Mouse (Mus musculus) CD4-positive, CD25-positive, alpha-beta regulatory T cell, adult 4 months (primary cell): ENCODE data around the gene Mul1. TPM values are rescaled to one million over a fixed set of nuclear protein-coding genes. Genes with fewer than 3 reads are reported as not detected.

Experiments
- ATAC-seq: one replicate; pipeline ENCODE4 v1.8.0; 2017
- polyA plus RNA-seq, 2 experiments: library from polyadenylated mRNA; unstranded; fragments of 100-300 nt; shearing (Covaris generic); gene quantifications; one replicate each; pipeline ENCODE4 v1.2.1; 2017

The Mul1 gene
- polyA plus RNA-seq, 2 experiments from 2014 or later = 12.2 to 16.9 TPM

- no peak for ATAC-seq
These were observed 10.5 kb downstream of the Mul1 start for GRCm38 (mm10) chr4:138444941-138445340.

DNA sequence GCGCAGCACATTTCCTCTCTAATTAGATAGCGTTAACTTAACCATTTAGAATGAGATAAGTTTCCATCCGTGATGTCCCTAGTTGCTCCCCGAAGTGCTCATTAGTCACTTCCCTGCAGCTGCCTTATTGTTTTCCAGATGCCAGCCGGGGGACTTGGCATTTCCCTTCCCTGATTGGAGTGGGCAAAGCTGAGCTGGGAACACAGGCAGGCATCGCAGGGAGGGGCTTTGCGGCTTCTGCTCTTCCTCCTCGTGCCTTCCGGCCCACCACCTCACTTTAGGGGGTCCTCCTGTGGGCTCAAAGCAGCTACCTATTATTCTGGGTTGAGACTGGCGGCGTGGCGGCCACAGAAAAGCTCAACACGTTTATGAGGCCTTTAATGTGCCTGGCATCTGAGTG, 12.5 kb downstream of the Mul1 start:
- ATAC-seq = no peak

DNA sequence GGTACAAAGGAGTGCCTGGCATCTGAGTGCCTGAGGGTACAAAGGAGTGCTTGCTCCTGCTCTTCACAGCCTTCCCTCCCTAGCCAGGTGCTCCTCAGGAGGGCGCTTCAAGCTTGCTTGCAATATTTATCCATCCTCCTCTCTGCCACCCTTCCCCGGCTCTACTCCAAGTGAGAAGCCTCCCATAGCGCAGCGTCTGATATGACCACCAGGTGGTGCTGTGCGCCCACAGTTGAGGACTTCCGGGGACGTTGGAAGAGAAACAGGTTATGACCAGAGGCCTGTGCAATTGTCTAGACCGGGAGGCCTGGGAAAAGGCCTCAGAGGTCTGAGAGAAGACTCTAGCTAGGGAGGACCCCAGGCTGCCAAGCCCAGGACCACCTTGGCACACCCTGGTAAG, 12.9 kb downstream of the Mul1 start:
- peak; percentile 89 for ATAC-seq

DNA sequence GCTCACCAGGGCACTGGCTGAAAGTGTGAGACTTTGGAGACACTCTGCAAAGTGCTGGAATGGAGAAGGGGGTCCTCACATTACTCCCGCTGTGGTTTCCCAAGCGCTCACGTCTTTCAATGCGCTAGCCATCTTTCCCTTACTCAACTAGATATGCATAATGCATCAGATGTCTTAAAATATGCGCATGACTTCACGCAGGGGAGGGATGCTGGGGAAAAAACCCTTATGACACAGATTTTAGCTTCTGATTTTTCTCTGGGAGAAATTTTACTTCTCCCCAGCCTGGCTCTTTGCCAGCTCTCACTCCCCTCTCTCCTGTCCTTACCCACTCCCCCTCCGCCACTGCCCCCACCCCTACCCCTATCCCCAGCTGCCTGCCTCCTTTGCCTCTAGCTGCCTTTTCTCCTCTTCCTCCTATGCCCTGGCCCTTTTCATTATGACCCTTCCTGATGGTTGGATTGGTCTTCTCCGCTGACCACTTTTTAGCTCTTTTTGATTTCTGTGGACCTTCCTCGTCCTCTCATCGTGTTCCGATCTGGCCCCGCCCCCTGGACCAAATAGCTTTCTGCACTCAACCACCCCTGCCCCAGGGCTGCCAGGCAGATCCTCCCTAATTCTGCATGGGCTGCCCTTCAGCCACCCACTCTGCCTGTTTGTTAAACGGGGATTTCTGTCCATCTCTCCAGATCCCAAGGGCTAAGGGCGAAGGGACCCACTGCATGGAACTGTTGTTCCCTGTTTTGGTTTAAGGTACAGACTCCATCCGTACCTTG, 13.5 kb downstream of the Mul1 start:
- peak; percentile 23 for ATAC-seq

DNA sequence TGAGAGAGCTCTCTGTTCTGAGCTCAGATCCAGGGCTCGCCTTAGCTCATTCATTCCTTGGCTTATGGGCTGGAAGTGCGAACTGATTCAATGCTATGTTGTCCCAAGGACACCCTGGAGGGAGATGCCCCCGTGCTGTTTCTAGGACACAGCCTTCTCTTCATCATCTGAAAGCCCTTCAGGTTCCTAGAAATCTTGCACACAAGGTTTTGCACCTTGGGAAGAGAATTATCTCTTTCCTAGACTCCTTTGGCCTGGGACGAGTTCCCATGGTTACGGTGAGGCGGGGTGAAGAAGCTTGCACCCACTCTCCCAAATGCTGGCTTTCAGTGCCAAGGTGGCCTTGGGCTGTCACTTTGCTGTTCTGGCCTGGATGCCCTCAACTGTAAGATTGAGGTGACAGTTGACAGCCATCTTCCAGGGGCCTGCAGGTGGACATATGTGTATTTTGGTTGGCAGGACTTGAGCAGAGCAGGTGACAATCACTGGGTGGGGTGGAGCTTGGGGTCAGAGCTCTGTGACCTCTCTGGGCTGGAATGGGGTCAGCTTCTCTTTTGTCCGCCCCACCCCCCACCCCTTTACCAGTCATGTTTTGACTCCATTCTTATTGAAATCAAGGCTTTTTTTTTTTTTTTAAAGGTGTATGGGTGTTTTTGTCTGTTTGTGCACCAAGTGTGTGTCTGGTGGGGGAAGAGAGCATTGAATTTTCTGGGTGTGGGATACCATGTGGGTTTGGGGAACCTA, 14.6 kb downstream of the Mul1 start:
- ATAC-seq = no peak

DNA sequence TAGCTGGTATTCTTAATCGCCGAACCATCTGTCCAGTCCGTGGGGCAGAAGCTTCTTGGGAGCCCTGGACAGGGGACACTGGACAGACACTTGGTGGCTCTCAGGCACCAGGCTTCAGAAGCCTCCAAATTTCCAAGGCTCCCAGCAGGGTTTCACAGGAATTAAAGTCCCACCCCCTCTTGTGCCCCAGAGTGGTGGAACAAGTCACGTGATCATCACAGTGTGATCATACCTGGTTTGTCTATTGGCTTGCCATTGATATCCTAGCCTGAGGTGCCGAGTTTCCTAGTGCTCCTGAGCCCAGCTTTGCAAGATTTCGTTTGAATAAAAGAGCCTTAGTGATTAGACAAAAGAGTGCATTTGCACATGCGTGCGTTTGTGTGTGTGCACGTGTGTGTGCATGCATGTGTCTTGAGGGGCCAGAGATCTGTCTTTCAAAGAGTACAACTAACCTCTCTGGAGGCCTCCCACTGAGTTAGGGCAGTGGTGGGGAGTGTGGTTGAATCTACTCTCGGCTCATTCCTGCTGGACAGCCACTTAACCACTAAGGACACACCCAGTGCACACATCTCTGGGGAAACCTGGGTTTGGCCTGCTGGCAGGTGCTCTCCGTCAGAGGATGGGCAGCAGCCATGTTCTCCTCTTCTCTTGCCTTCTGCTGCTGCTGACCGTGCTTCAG, 15.3 kb downstream of the Mul1 start:
- ATAC-seq = no peak

- ATAC-seq = no peak
These were observed 18.0 kb downstream of the Mul1 start for GRCm38 (mm10) chr4:138452306-138453096.

DNA sequence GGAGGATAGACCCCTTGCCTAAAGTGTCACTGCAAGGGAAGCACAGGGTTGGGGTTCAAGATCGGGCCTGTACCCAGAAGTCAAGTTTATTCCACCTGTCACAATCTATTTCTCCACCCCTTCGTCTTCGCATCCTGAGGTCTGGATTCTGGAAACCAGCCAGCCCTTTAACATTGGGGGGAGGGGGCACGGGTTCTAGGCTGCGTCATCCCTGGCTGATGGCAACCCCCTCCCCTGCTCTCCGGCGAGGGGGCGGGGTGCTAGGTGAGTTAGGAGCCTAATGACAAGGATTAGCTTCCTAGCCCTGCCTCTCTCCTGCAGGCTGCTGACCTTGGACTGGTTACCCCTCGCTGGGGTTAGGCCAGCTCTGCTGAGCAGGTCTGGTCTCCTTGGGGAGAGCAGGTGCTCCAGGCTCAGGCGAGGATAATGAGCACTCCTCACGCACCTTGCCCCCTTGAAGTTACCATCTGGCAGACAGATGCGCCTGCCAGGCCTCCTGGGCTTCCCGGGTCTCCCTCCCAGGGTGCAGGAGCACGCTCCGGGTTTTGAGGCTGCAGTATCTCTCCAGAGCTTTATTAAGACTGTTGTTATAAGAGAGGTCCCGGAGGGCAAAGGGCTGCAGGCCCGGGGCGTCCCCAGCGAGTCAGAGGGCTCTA, 18.8 kb downstream of the Mul1 start:
- ATAC-seq = no peak

DNA sequence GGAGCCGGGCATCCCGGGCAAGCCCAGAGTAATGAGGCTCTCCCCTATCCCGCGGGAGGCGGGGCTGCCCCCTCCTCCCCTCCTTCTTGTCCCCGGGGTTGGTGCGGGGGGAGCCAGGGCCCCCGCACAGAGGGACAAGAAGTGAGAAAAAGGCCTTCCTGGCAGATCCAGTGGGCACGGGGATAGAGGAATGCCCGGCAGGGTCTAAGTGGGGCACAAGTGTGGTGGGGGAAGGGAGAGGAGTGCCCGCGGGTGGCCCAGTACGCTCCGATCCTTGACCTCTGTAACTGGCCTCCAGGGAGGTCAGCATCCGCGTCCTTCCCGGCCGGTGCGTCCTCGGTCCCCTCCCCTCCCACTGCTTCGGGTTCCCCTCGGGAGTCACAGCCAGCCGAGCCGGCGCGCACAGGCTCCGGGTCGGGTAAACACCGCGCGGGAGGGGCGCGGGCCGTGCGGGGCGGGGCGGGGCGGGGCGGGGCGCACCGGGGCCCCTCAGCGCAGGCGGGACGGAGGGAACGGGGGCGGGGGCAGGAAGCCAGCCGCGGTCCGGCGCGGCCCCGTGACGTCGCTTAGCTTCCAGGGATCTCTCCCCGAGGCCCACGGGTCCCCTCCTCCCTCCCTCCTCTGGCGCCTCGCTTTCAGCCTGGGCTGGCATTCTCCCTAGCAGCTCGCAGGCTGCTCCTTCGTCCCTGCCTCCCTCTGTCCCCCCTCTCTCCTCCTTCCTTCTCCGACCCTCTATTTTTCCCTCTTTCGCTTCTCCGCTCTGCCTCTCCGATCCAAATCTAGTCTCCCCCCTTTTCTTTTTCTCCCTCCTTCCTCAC, 19.5 kb downstream of the Mul1 start, which contains the start of gene Camk2n1:
Gene Camk2n1 (plus strand): TSS at position 562 of the 818 bp plus-strand sequence.
- ATAC-seq = peak; percentile 38

DNA sequence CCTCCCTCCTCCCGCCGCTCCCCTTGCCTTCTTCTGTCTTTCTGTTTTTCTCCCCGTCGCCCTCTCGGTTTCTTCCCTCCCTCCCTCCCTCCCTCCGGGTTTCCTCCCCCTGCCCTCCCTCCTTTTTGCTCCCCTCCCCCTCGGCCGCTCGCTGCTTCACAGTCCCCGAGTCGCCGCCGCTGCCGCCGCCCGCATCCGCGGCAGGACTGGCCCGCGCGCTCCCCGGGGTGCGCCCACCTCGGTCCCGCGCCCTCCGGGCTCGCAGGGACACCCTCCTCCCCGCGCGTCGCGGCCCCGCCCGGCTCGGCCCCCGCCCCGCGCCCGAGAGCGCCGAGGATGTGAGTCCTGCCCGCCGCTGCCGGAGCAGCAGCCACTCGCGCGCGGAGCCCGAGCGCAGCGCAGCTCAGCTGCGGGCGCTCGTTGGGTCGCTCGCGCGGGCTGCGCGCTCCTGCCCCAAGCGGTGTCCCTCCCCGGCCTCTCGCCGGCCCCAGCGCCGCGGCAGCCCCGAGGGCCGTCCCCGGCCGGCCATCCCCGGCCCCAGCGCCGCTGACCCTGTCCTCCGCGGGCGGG, 20.2 kb downstream of the Mul1 start:
- ATAC-seq = no peak

DNA sequence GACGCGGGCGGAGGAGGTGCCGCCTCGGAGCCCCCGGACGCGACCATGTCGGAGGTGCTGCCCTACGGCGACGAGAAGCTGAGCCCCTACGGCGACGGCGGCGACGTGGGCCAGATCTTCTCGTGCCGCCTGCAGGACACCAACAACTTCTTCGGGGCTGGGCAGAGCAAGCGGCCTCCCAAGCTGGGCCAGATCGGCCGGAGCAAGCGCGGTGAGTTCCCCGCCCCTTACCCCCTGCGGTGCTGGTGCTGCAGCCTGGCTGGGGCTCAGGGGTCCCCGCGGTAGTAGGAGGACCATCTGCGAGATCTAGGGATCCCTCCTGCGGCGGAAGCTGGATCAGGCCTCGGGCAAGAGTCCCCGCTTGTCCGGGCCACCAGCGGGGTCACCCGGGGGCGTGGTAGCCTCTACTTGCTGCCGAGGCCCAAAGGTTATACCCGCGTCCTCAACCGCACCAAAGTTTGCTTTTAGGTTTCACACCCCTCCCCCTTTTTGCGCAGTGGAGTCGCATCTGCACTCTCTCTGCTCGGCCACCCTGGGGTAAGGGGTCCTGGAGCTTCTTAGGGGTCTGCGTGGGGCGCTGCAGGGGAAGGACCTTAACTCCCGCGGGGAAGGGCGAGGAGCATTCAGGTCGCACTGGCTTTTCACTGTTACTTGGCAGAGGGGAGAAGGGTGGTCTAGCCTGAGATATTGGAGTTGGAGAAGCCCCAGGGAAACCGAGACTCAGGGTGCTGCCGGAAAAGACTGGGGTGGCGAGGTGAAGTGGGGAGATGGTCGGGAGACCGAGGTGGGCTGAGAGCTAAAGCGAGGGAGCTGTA, 20.9 kb downstream of the Mul1 start:
- no peak for ATAC-seq

DNA sequence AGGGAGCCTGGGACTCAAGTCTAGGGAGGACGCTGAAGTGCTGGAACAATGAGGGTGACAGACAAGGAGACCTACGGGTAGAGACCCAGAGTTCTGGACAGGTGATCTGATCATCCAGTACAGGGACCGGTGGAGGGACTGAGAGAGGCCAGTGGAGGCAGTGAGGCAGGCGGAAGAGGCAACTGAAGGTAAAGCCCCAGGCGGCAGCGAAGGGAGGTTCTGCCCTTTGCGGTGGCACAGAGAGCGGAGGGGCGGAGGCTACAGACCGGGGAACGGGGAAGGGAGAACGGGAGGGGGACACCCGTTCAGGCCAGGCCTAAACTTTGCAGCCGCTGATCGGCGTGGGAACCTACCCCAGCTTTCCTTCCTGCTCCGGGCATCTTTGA, 21.5 kb downstream of the Mul1 start:
- peak; percentile 64 for ATAC-seq

DNA sequence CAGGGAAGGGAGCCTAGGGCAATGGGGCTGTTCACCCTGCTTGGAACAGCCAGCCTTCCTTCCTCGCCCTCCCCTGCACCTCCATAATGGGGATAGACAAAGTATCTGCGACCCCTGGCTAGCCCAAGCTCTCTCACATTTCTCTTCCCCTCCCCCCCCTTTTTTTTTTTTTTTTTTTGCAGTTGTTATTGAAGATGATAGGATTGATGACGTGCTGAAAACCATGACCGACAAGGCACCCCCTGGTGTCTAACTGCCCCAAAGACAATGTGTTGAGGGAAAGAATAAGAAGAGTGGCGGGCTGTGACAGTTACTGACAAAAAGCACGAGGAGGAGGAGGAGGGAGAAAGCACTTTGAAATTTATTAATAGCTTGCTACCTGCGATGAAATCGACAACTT, 22.1 kb downstream of the Mul1 start:
- ATAC-seq = peak; percentile 37

DNA sequence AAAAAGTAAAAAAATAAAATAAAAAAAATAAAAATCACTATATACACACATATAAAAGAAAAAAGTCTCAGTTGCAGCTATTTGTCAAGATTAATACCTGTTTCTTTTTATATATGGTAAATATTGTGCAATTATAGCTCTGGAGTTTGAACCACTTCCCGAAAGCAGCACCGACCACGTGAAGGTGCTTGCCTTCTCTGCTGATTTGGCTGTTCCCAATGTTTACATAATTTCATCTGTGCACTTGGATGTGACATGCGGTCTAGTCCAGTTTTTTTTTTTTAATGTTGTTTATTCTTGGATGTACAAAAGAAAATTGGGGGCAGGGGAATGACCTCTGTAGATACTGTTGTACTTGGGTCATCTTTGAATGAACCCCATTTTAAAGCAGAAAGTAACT, 22.6 kb downstream of the Mul1 start:
- ATAC-seq = no peak

DNA sequence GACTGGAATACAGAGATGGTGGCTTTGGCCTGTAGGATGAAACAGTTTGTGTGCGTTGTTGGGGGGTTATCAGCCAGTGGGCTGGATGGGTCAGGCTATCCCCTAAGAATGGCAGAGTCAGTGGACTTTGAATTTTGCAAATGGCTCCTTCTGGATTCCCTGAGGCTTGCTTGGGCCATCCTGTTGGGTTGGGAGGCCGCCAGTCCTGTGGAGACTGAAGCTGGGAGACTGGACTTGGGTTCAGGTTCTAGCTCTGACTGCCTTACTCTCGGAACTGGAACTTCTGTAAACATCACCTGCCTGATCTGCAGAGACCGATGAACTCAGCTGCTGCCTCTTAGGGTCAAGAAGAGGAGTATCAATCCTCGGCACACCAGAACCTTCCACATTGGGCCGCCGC, 23.7 kb downstream of the Mul1 start:
- ATAC-seq = no peak

DNA sequence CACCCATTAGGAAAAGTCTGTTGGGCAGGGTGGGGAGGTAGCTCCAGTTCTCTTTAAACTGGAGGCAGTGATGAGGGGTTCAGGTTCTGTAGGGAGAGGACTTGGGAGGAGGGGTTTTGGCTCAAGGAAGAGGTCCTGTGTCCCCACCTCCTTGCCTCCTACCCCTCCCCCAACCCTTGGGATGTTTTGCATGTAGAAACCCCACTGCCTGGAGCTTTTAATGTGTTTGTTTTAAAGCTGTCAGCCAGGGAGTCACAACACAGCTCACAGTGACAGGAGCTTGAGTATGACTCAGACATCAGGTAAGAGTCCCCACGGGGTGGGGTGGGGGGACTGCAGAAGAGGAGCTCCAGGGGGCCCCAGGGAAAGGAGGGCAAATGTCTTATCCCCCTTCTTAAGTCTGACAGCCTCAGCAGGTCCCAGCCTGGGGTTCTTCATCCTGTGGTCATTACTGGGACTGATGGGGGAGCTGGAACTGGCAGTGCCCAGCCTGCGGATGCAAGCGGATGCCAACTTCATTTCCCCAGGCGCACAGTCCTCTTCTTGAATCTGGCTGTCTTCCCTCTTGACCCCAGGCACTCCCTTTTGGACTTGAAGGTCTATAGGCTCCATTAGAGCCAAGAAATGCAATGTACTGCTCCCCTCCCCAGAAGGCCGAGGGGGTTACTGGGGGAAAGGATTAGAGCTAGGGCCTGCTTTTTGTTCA, 24.4 kb downstream of the Mul1 start:
- ATAC-seq = no peak

GRCm38 (mm10) chr4:138459775-138460174, 25.3 kb downstream of the Mul1 start:
- ATAC-seq = no peak

DNA sequence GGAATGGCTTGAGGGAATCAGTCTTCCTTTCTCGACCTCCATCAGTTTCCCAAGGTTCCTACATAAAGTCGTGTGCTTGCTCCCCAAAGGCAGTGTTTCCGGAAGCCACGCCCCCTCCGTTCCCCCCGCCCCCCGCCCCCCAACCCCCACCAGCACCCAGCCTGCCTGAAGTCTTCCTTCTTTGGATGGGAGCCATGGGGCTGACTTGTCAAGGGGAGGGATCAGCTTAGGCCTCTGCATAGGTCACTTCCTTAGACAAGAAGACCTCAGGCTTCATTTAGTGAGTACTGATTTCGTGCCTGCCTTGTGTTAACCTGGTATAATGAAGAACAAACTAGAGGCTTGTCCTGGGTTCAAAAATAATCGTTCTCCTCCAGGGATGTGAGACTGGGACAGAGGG, 26.4 kb downstream of the Mul1 start:
- ATAC-seq = no peak

DNA sequence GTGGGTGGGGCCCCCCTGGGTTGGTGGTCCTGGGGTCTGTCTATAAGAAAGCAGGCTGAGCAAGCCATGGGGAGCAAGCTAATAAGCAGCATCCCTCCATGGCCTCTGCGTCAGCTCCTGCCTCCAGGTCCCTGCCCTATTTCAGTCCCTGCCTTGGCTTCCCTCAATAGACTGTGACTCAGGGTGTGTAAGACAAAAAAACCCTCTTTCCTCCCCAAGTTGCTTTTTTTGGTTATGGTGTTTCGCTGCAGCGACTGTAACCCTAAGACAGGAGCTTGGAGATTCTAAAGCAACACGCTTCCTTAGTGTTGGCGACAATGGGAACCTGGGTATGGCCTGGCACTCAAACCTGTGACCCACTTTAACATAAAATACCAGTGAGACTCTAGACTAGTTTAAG, 27.0 kb downstream of the Mul1 start:
- no peak for ATAC-seq
